Mouse (Mus musculus): ENCODE data around the gene Gm21976.

The Gm21976 gene

DNA sequence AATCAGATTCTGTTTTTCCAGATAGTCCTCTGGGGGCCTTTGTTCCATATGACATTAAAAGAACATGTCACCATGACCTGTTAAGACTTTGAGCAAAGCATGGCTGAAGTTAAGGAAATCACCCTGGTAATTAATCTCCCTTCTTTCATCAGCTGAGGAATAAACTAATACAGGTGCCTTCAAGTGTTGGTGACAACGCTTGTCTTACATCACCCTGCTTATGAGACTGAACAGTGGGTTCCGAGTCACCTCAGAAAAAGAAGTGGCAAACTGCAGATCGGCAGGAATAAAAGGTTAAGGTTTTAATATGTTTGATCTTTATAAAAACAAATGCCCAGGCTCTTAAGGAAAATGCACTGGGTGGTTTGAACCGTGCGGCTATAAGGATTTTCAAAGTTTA lies at the start of gene Gm21976:
Gm21976 (plus strand) TSS at position 202 of the 400 bp plus-strand sequence.
- in situ Hi-C loops (cut with MboI; ENCODE audit: low pct_unique_long_range_greater_than_20kb in 1 of 2, low sequenced_read_pairs in 2 of 2, unreplicated experiment in 1 of 2), result no loop called here

DNA sequence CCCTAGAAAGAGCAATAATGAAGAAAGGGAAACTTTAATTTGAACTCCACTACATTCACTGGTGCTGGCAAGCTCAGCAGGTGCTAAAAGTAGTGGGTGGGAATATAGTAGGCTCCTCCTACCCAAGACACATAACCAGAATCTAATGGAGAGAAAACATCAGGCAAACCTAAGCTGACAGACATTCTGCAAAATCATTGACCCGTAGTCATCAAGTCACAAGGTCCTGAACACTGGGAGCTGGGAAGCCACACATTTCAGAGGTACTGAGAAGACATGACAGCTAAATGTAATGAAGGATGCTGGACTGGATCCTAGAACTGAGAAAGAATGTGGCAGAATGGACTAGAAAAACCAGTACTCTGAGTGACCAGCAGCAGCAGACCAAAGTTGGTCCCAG lies 49.2 kb upstream of the Gm21976 start:
- in situ Hi-C loops (cut with MboI; ENCODE audit: low pct_unique_long_range_greater_than_20kb in 1 of 2, low sequenced_read_pairs in 2 of 2, unreplicated experiment in 1 of 2), result loop anchor here (5.0 to 10.0 kb wide), 2 partner anchors 193 to 196 kb away; no protein-coding TSS in a partner anchor

DNA sequence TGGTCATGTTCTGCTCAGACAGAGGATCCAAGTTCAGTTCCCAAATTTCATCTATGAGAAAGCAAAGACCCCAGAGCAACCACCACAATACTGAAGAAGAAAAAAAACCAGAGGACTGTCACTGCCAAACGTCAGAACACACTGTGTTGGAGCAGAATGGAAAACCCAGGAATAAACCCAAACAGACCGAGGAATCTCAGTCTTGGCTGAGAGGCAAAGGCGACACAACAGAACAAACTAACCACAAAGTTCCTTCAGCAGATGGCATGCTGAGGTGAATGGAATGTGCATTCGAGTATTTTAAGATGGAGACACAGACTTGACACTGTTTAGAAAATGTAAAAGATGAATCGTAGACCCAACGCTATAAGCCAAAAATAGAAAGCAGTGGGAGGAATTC lies 44.2 kb upstream of the Gm21976 start:
- in situ Hi-C loops (cut with MboI; ENCODE audit: low pct_unique_long_range_greater_than_20kb in 1 of 2, low sequenced_read_pairs in 2 of 2, unreplicated experiment in 1 of 2), result loop anchor here in 1 of 2 experiments (10.0 kb wide), 1 partner anchor 201 kb away; no protein-coding TSS in a partner anchor

DNA sequence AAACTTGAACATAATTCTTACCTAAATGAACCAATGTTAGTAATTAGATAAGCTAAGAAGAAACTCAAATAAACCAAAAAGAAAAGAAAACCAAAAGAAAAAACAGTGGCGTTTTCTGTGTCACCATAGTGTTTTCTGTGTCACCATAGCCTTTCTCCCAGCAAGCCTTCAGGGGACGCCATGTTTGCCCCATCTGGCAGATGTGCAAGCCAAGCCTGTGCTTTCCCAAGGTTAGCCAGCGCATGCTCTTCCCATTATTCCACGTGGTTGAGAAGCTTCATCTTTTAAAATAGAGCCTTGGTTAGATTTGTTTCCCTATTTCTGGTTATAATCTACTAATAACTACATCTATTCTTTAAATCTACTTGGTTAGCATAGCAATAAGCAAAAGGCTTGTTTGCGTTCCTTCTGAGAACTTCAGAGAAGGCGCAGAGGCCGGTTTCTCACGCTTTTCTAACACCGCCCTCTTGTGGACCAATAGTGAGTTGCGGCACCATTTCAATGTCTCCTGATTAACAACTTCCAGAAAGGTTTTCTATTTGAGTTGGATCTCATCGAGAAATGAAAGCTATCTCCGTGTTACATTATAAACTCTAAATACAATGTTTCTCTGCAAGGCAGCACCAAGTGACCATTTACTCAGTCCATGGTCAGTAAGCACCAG lies 39.6 kb upstream of the Gm21976 start:
- in situ Hi-C loops (cut with MboI; ENCODE audit: low pct_unique_long_range_greater_than_20kb in 1 of 2, low sequenced_read_pairs in 2 of 2, unreplicated experiment in 1 of 2), result loop anchor here in 1 of 2 experiments (10.0 kb wide), 1 partner anchor 205 kb away; no protein-coding TSS in a partner anchor

DNA sequence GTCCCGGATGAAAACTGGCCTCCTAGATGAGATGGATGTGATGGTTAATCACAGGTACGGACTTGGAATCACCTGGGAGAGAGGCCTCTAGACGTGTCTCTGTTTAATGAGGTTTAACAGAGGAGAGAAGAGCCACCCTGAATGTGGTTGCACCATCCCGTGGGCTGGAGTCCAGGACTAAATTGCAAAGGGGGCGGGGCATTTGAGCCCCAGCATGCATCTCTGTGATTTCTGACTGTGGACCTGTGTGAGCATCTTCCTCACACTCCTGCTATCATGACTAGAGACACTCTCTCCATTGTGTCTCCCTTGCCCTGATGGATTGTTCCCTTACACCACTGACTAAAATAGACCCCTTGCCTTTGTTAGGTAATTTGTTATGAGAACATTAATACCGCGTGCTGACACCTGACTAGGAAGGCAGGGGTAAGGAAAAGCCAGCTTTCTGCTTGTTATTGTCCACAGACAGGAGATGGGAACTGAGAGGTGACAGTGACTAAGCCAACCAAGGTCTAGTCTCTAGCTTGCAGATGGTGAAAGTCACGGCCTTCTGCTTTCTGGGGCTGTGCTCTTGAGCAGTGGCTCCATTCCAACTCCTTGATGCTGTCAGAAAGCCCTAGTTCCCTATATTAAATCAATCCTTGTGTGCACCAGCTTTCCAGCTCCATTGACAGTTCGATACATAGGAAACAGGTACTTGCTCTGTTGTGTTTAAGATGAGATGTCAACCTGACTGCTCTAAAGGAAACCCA lies 38.0 kb upstream of the Gm21976 start:
- in situ Hi-C loops (cut with MboI; ENCODE audit: low pct_unique_long_range_greater_than_20kb in 1 of 2, low sequenced_read_pairs in 2 of 2, unreplicated experiment in 1 of 2), result no loop called here

DNA sequence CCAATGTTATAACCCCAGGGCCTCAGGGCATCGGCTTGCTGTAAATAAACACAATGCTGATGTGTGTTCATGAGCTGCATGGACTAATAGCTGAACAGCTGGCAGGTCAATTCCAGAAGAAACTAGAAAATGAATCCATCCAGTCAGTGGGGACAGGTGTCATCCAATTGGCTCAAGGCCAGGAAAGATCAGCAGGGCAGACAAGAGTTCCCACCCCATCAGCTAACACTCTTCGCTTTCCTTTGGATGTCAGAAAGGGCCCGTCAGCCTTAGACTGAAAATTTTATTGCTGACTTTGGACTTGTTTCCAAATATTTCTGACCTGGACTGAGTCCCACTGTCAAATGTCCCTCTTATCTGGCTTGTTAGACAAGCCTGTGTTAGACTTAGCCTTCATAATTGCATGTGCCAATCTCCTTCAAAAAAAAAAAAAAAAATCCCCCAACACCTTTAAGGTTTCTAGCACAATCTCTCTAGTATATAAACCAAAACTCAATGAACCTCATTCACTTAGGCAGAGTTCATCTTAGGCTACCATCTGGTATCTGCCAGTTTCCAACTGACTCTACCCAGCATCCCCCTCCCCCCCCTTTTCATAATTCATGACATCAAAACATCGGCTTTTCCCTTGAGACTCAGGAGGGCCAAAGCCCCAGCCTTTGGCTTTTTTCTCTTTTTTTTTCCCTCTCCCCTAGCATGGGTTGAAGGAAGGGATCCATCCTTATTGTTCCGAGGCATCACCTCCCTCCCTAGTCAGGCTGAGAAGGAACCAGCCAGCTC lies 34.9 kb upstream of the Gm21976 start:
- in situ Hi-C loops (cut with MboI; ENCODE audit: low pct_unique_long_range_greater_than_20kb in 1 of 2, low sequenced_read_pairs in 2 of 2, unreplicated experiment in 1 of 2), result no loop called here

DNA sequence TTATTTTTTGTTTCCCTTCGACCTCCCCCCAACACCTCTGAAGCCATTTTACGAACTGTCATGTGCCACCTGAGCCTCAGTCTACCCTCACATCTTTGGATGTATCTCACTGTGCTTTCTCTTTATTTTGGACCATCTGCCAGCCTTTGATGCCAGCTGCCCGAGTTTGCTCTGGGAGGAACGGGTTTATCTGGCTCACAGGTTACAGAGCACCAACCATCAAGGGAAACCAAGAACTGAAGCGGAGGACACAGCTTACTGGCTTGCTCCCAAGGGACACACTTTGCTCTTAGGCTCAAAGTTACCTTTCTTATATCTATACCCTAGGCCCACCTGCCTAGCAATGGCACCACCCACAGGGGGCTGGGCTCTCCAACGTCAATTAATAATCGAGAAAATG lies 34.3 kb upstream of the Gm21976 start:
- in situ Hi-C loops (cut with MboI; ENCODE audit: low pct_unique_long_range_greater_than_20kb in 1 of 2, low sequenced_read_pairs in 2 of 2, unreplicated experiment in 1 of 2), result no loop called here

DNA sequence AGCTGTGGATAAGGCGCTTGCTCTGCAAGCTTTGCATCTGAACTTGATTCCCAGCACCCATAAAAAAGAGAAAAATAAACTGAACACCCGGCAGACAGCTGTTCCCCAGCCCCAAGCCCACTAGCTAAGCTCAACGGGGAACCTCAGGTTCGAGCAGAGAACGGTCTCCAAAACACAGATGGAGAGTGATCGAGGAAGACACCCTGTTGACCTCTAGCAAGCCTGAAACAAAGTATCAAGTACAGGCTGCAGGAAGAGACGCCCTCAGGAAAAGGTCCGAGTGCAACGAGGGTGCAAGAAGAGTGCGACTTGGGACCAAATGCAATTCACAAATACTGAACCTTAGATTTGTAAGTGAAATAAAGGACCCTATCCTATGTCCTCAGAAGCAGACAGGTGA lies 30.1 kb upstream of the Gm21976 start:
- in situ Hi-C loops (cut with MboI; ENCODE audit: low pct_unique_long_range_greater_than_20kb in 1 of 2, low sequenced_read_pairs in 2 of 2, unreplicated experiment in 1 of 2), result no loop called here

DNA sequence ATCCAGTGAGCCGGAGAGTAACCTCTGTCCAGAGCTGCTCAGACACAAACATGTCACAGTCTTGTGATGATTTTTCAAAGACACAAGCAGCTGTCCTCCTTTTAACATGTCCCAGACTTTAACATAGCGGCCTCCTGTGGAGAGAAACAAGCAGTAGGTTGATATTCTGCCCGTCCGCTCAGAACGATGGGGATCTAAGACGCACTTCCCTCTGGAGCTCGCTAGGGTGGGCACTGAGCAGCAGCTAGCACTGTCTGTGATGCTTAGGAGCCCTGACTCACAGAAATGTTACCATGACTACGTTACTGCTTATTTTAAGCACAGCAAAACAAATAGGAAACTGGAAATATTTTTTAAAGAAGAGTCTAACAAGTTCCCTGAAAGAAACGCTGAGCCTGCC lies 24.8 kb upstream of the Gm21976 start:
- in situ Hi-C loops (cut with MboI; ENCODE audit: low pct_unique_long_range_greater_than_20kb in 1 of 2, low sequenced_read_pairs in 2 of 2, unreplicated experiment in 1 of 2), result no loop called here

DNA sequence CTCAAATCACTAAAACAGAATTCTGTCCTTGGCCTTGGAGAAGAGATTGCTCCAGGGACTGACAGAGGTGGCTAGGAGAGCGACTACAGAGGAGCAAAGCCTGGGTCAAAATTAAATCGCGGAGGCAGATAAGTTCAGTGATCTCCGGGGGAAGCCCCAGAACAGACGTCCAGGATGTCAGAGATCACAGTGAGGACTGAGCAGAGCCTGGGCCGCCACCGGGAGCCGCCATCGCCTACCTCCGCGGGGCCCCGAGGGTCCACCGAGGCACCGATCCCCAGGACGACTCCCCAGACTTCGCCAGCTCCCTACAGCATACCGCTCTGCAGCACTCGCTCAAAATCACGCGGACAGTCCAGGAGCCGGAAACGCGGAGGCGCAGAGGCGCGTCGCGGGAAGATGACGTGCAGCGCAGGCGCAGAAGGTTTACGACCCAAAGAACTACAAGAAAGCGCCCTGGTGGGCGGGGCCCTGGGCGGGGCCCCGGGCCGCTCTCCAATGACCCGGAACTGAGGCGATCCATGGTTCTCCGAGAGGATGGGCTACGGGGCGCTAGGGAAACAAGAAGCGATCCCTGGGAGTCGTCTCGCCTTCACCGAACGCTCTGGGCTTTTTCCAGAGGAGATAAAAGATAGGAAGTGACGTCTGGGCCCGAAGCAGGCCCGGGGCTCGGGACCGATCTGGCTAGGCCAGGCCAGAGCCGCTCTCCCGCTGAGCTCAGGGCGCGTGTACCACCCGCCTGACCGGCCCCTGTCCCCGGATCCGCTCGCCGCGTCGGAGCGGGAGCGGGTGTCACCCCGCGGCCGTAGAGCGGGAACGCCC lies 16.8 kb upstream of the Gm21976 start, which contains the start of the genes Utp15 and Ankra2:
Utp15 (minus strand) TSS at position 406 of the 822 bp plus-strand sequence.
Ankra2 (plus strand) TSS at position 439 of the 822 bp plus-strand sequence.
- in situ Hi-C loops (cut with MboI; ENCODE audit: low pct_unique_long_range_greater_than_20kb in 1 of 2, low sequenced_read_pairs in 2 of 2, unreplicated experiment in 1 of 2), result no loop called here

DNA sequence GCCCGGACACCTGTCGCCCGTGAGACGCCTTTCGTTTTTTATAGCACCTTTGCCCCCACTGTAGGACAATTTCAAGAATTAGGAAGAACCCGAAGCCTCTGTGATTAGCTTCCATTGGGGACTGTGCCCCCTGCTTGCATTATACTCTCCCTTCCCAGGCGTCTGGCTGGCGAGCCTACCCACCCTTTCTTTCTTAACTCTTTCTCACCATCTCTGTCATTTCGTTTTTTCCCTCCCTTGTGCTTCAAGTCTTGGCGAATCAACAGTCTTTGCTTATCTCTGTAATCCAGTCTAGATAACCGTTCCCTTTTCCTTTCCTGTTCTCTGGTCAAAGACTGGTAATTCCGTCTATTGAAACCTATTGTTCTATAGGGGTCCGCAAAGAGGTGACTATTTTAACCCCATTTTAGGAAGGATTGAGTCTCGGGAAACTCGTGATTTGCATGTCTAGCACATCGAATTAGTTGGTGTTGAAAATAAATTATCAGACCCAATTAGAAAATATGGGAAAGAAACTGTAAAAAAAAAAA lies 16.2 kb upstream of the Gm21976 start:
- in situ Hi-C loops (cut with MboI; ENCODE audit: low pct_unique_long_range_greater_than_20kb in 1 of 2, low sequenced_read_pairs in 2 of 2, unreplicated experiment in 1 of 2), result no loop called here

DNA sequence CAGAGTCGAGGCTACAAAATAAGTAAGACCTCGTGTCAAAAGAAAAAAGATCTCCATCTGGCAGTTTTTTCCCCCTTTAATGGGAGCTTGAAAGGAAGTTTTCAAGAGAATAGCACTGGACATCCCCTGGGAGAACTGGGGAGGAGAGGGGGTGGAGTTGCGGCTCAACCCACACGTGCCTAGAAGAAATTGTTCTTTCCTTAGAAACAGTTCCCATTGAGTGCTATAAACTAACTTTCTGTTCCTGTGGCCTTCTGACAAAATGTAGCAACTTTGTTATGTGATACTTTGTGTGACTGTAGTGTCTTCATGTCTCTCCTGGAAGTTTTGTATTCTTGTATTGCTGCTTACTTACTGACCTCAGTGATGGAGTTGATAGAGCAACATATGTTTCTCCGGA lies 15.6 kb upstream of the Gm21976 start:
- in situ Hi-C loops (cut with MboI; ENCODE audit: low pct_unique_long_range_greater_than_20kb in 1 of 2, low sequenced_read_pairs in 2 of 2, unreplicated experiment in 1 of 2), result no loop called here

DNA sequence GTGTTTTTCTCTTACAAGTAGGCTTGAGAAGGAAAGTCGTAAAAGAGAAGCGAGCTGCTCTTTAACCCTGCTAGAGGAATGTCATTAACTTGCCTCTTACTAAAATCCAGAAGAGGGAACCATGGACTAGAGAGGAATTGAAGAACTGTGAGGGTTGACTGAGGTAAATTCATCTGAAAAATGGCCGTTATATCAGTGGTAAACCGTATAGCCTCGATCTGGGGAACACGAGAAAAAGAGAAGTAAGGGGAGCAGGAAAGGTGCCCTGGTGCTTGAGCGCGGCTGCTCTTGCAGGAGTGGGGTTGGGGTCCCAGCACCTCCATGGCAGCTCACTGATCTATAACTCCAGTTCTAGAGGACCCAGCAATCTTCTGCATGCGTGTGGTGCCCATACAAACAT lies 5.7 kb upstream of the Gm21976 start:
- in situ Hi-C loops (cut with MboI; ENCODE audit: low pct_unique_long_range_greater_than_20kb in 1 of 2, low sequenced_read_pairs in 2 of 2, unreplicated experiment in 1 of 2), result no loop called here

DNA sequence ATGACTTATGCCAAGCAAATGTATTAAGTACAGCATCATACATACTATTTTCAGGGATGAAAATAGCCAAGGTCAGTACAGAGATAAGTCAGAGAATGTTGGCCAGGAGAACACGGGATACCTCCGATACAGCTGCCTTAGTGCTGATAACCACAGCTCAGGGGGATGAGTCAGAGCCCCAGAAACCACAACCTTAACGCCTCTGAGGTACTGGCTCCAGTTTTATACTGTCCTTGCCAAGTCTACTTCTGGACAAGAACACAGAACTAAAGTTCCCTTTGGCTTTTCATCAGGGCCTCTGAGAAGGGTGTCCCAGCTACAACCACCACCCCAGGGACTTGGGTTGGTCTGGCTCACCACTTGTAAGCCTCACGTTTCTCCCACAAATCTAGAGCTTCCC lies 4.0 kb upstream of the Gm21976 start:
- in situ Hi-C loops (cut with MboI; ENCODE audit: low pct_unique_long_range_greater_than_20kb in 1 of 2, low sequenced_read_pairs in 2 of 2, unreplicated experiment in 1 of 2), result no loop called here

DNA sequence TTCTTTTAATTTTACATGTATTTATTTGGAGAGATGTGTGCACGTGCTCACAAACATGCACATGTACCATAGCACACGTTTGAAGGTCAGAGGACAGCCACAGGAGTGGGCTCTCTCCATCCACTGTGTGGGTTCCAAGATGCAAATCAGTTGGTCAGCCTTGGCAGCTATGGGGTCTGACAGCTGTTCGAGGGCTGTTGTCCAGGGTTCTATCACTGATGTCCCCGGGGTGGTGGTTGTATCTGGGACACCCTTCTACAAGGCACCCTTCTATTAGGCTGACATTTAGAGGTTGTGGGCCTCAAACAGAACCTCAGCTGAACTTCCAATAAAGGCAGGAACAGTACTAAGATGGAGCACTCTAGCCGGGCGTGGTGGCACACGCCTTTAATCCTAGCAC lies 3.4 kb upstream of the Gm21976 start:
- in situ Hi-C loops (cut with MboI; ENCODE audit: low pct_unique_long_range_greater_than_20kb in 1 of 2, low sequenced_read_pairs in 2 of 2, unreplicated experiment in 1 of 2), result no loop called here

DNA sequence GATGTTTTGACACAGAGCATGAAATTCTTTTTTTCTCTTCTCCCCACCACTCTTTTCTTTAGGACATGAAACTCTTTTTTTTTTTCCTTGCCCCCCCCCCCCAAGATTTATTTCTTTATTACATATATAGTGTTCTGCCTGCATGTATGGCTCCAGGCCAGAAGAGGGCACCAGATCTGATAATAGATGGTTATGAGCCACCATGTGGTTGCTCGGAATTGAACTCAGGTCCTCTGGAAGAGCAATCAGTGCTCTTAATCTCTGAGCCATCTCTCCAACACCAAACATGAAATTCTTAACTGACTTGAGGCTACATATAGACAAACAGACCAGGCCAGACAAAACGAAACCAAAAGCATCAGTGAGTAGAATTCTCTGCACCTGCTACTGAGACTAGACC lies 2.2 kb upstream of the Gm21976 start:
- in situ Hi-C loops (cut with MboI; ENCODE audit: low pct_unique_long_range_greater_than_20kb in 1 of 2, low sequenced_read_pairs in 2 of 2, unreplicated experiment in 1 of 2), result no loop called here

DNA sequence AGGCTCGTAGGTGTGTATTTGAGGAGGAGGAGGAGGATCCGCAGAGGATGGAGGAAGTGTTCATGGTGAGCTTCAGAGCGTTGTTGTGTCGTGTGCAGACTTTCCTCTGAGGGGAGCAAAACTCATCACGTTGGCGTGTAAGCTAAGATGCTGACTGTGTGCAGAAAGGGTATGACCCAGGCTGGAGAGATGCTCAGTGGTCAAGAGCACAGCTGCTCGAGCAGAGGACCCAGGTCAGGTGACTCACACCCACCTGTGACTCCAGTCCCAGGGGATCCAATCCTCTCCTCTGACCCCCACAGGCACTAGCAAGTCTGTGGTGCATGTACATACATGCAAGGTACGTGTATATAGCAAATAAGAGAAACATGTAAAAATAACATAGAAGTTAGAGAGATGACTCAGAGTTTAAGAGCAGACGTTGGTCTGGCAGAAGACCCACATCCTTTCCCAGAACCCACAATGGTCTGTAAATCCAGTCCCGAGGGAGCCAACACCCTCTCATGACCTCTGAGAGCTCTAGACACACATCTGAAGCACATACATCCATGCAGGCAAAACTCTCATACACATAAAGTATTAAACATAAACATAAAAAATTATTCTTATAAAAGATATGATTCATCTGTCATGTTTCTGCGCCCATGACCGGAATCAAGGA lies 1.4 kb downstream of the Gm21976 start:
- in situ Hi-C loops (cut with MboI; ENCODE audit: low pct_unique_long_range_greater_than_20kb in 1 of 2, low sequenced_read_pairs in 2 of 2, unreplicated experiment in 1 of 2), result no loop called here

DNA sequence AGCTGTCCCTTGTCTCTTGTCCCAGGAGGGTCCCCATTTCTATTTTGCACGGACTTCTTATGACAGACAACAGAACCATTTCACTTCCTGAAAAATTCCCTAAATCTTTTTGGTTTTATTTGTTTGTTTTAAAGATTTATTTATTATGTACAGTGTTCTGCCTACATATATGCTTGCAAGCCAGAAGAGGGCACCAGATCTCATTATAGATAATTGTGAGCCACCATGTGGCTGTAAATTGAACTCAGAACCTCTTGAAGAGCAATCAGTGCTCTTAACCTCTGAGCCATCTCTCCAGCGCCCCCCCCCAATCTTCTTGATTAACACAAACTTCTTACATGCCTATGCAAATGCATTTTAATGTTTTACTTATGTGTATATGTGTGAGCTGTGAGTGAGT lies 11.0 kb downstream of the Gm21976 start:
- in situ Hi-C loops (cut with MboI; ENCODE audit: low pct_unique_long_range_greater_than_20kb in 1 of 2, low sequenced_read_pairs in 2 of 2, unreplicated experiment in 1 of 2), result no loop called here

Measured in mouse embryonic stem cell (cell line).